Mouse (Mus musculus) intestine, embryonic 14.5 days (tissue): ENCODE data around the gene Hist1h2ae. TPM values are rescaled to one million over a fixed set of nuclear protein-coding genes. Genes with fewer than 3 reads are reported as not detected.
"Not testable (repeated sequence)": the region's sequence is repeated elsewhere in the genome, so short reads cannot be mapped to it uniquely, and the experiment has no call there.

Source experiments
- ATAC-seq: fragments of 200-750 bp; cut with Nextera tagmentation; replicated peaks from 2 replicates; pipeline ENCODE4 v1.8.0; 2017; ENCODE audit warnings: low read depth, moderate number of reproducible peaks, moderate TSS enrichment, moderate library complexity; ENCODE audit not compliant: low FRiP score, low TSS enrichment
- DNase-seq: peaks from one replicate; pipeline ENCODE4 v3.0.0-alpha.2; 2018; ENCODE audit warnings: low spot score
- H3K27ac ChIP-seq: fragments of 300-500 bp; sonication (generic); 2 replicates; pipeline ENCODE4 v1.5.1; 2014; ENCODE audit warnings: low read depth, mild to moderate bottlenecking, control low read depth
- H3K27me3 ChIP-seq: fragments of 300-500 bp; sonication (generic); replicated peaks from 2 replicates; pipeline ENCODE4 v1.6.1; 2014; ENCODE audit warnings: low read length, control low read depth; ENCODE audit not compliant: control insufficient read depth, insufficient read depth
- H3K36me3 ChIP-seq: fragments of 300-500 bp; sonication (generic); 2 replicates; pipeline ENCODE4 v1.6.1; 2014; ENCODE audit warnings: low read length, control low read depth; ENCODE audit not compliant: control insufficient read depth, insufficient read depth
- H3K4me1 ChIP-seq: fragments of 300-500 bp; sonication (generic); replicated peaks from 2 replicates; pipeline ENCODE4 v1.6.1; 2014; ENCODE audit warnings: low read length, control low read depth, mixed read lengths; ENCODE audit not compliant: control insufficient read depth, insufficient read depth
- H3K4me2 ChIP-seq: fragments of 300-500 bp; sonication (generic); 2 replicates; pipeline ENCODE4 v1.6.1; 2014; ENCODE audit warnings: low read length
- H3K4me3 ChIP-seq: fragments of 300-500 bp; sonication (generic); 2 replicates; pipeline ENCODE4 v1.5.1; 2014; ENCODE audit warnings: low read depth, low read length, control low read depth, mixed read lengths
- H3K9ac ChIP-seq: fragments of 300-500 bp; sonication (generic); 2 replicates; pipeline ENCODE4 v1.6.1; 2014; ENCODE audit warnings: mild to moderate bottlenecking, low read length
- H3K9me3 ChIP-seq: fragments of 300-500 bp; sonication (generic); 2 replicates; pipeline ENCODE4 v1.6.1; 2016; ENCODE audit warnings: low read length, control low read depth; ENCODE audit not compliant: control insufficient read depth
- WGBS: fragments of 180-500 bp; shearing (Covaris S2); extraction: QIAGEN DNeasy Blood & Tissue Kit; methylation state at CpG from one replicate; pipeline ENCODE4 v1.1.7; 2014; 5-methylcytosine and 5-hydroxymethylcytosine counted together
- polyA plus RNA-seq: library from polyadenylated mRNA; unstranded; fragments of >200 nt; fragmentation: Nextera tagmentation; extraction: Ambion mirVana; gene quantifications from 2 replicates; pipeline ENCODE4 v1.2.1, GENCODE M21; 2014

The Hist1h2ae gene
- polyA plus RNA-seq, 1 experiment from 2014 or later = 106 TPM

DNA sequence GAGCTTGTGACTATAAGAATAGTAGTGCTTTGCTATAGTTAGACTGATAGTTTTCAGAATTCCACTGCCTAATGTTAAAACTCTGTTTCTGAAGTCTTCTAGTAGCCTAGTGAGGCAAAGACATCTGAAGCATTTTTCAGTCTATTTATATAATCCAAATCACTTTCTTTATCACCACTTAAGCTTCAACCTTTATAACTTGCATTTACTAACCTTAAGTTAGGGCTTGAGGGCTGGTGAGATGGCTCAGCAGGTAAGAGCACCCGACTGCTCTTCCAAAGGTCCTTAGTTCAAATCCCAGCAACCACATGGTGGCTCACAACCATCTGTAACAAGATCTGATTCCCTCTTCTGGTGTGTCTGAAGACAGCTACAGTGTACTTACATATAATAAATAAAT is 31.2 kb downstream of the Hist1h2ae start:
- not testable (repeated sequence) for H3K9ac ChIP-seq, H3K4me2 ChIP-seq, H3K9me3 ChIP-seq, H3K4me1 ChIP-seq, H3K36me3 ChIP-seq, DNase-seq, H3K27ac ChIP-seq, H3K4me3 ChIP-seq, H3K27me3 ChIP-seq, ATAC-seq
- 64% methylated on average over 1 of the region's 1 CpGs for WGBS

DNA sequence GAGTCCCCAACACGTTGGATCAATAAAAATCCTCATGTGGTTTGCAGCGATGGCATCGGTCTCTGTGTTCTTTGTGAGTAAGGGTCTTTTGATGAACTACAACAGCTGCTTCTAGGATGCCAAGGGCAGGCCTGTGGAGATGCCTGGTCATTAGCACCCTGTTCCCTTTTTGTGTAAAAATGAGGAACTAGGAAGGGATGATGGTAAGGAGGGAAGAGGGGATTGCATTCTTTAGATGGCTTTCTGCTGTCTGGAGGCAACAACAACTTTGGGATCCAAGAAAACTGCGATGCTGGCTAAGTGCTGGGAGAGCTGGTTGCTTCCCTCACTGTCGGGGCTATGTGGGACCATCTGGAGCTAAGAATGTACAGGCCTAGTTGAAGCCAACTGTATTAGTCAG is 32.8 kb downstream of the Hist1h2ae start:
- H3K4me2 ChIP-seq = no peak overlapping the region
- WGBS = 74% methylated on average over 5 of the region's 5 CpGs

DNA sequence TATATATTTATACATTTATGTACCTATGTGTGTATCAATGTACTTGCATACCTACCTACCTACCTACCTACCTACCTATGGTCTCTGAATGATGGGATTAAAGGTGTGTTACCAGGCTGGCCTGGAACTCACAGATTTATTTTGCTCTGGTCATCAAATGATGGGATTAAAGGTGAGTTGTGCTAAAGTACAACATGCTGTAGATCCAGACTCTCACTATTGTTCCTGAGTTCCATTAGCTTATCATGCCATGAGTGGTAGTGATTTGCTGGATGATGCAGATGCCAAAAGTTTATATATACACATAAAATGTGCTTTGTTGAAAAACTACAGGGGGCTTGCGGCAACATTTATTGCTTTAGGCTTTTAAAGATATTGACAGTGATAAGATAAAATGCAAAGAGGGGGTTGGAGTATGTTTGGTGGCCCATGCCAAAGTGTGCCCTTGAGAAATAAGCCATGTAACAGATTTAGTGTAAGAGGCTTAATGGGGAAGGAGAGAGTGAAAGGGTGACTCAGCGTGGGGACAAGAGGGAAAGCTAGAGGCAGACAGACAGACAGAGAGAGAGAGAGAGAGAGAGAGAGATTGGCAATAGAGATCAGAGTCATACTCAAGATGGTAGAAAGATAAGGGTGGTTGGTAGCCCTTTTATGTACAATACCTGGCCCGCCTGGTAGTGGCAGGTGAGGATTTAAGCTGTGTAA is 33.9 kb downstream of the Hist1h2ae start:
- peak overlapping the region; percentile 92; the same call in 1 of the 2 replicates for H3K9ac ChIP-seq
- 74% methylated on average over 3 of the region's 3 CpGs for WGBS
- H3K4me3 ChIP-seq = peak overlapping the region; percentile 54
- no peaks in the 10 kb centered on the region for H3K36me3 ChIP-seq
- H3K4me1 ChIP-seq = peaks cover 16% of the 10 kb centered on the region
- H3K9me3 ChIP-seq = no peaks in the 10 kb centered on the region
- H3K27me3 ChIP-seq = no peaks in the 10 kb centered on the region
- no peak overlapping the region for H3K27ac ChIP-seq
- no peak for ATAC-seq
- DNase-seq = no peak
- H3K4me2 ChIP-seq = peak overlapping the region; percentile 70

More for the DNA sequence above, 32.8 kb downstream of the Hist1h2ae start:
- H3K4me1 ChIP-seq = peaks cover 6% of the 10 kb centered on the region; the same call in 1 of the 2 replicates
- H3K4me3 ChIP-seq = no peak overlapping the region
- no peak for ATAC-seq
- H3K27me3 ChIP-seq = no peaks in the 10 kb centered on the region
- no peak overlapping the region for H3K27ac ChIP-seq
- no peaks in the 10 kb centered on the region for H3K36me3 ChIP-seq
- no peaks in the 10 kb centered on the region for H3K9me3 ChIP-seq
- no peak overlapping the region for H3K9ac ChIP-seq
- DNase-seq = no peak

DNA sequence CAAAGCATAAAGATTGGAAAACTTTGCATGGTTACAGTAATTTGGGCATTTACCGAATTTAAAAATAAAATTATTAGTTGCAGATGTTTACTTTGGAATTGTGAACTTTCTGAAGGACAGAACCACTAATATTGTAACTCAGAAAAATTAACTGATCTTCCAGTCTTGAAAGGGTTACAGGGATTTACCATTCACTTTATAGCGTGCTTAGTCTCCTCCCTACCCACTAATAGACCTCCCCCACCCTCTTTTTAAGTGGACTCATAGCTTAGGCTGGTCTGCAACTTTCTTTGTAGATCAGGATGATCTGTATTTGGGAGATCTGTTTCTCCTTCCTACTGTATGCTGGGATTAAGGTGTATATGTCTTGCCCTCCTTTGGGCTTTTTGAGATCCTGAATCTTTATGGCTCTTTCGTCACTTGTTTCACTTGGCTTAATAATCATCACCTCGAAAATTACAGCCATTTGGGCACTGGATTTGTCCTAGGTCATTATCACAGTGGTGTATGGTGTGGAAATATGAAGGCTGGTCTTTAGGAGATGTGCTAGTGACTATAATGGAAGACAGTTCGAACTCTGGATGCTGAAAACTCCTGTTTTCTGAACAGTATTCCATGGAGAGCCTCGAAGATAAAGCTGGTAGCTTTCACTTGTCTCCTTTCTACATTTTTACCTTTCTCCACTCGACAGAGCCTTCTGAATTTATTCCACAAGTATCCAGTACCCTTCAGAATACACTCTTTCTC is 34.8 kb downstream of the Hist1h2ae start:
- 16% methylated on average over 7 of the region's 7 CpGs for WGBS
- ATAC-seq = no peak
- peak overlapping the region; percentile 99 for H3K27ac ChIP-seq
- no peaks in the 10 kb centered on the region for H3K9me3 ChIP-seq
- no peaks in the 10 kb centered on the region for H3K27me3 ChIP-seq
- H3K4me1 ChIP-seq = peaks cover 16% of the 10 kb centered on the region
- peak overlapping the region; percentile 92 for H3K9ac ChIP-seq
- no peaks in the 10 kb centered on the region for H3K36me3 ChIP-seq
- peak; percentile 52 for DNase-seq
- H3K4me2 ChIP-seq = peak overlapping the region; percentile 70
- peak overlapping the region; percentile 54 for H3K4me3 ChIP-seq

DNA sequence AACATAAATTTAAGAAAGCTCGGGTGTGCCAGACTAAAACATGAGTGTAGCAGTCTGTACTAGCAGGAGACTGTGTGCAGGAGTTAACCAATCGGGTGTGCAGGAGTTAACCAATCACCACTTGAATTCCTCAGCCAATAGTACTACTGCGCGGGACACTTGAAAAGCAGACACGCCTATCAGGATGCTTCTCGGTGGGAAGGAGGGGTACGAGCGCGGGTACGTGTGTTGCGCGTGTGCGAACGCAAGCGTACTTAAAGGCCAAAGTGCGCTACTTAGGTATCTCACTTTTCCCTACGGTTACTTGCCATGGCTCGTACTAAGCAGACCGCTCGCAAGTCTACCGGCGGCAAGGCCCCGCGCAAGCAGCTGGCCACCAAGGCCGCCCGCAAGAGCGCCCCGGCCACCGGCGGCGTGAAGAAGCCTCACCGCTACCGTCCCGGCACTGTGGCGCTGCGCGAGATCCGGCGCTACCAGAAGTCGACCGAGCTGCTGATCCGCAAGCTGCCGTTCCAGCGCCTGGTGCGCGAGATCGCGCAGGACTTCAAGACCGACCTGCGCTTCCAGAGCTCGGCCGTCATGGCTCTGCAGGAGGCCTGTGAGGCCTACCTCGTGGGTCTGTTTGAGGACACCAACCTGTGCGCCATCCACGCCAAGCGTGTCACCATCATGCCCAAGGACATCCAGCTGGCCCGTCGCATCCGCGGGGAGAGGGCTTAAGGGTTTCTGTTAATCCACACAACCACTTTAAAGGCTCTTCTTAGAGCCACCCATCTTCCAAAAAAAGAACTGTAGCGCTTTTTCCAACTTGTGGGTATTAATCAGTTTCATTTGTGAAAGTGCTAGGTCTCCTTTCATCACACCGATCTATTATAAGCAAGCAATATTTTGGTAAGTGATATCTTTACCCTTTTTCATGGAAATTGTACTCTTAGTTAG is 35.6 kb downstream of the Hist1h2ae start, which contains the start of gene Hist1h3g:
Hist1h3g (plus strand) TSS at position 286 of the 939 bp plus-strand sequence.
- not testable (repeated sequence) for H3K36me3 ChIP-seq, H3K9me3 ChIP-seq, H3K27me3 ChIP-seq
- DNase-seq (peak; percentile 92), ATAC-seq (peak; percentile 89)
- H3K27ac ChIP-seq = peak within 1 kb of the TSS; percentile 99
- under 1% methylated on average over 45 of the region's 62 CpGs for WGBS
- peak within 1 kb of the TSS; percentile 70 for H3K4me2 ChIP-seq
- H3K9ac ChIP-seq = peak within 1 kb of the TSS; percentile 92
- H3K4me3 ChIP-seq = peak within 1 kb of the TSS; percentile 54
- H3K4me1 ChIP-seq = peaks cover 16% of the 10 kb centered on the region

DNA sequence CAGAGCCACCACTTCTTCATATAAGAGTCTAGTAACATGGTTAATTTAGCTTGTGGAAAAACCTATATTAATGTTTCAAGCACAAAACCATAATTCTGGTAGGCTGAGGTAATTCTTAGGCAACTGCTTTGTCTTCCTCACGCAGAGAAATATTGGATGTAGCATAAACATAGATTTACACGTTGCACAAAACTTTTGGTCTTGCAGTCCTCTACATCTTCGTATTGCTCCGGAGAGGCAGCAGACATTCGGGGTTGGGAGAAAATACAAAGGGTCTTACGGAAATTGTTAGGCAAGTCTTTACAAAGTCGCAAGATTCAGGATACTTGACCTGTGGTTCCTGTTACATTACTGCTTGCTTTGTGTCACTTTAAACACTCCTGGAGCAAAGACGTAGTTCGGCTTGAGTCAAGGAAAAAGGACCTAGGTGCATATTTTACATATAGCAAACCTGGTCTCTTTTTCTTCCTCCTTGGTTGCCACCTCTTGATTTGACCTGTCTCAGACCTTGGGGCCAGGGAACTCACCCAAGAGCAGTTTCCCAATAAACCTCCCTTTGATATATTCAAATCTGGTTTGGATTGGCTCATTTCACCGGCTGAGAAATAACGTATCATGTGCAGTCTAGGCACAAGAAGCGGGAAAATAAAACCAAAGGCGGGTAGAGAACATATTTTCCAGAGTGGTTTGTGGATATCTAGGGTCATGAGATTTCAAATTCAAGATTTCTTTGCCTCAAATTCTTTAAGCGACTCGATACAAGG is 36.5 kb downstream of the Hist1h2ae start:
- WGBS = under 1% methylated on average over 15 of the region's 15 CpGs
- Histone ChIP-seq H3K9me3 (no peaks in the 10 kb centered on the region), H3K9ac (peak overlapping the region; percentile 92), H3K4me2 (peak overlapping the region; percentile 70), H3K4me3 (peak overlapping the region; percentile 54), H3K27ac (peak overlapping the region; percentile 99), H3K36me3 (no peaks in the 10 kb centered on the region), H3K4me1 (peaks cover 17% of the 10 kb centered on the region), H3K27me3 (no peaks in the 10 kb centered on the region)
- ATAC-seq (no peak), DNase-seq (peak; percentile 75)

DNA sequence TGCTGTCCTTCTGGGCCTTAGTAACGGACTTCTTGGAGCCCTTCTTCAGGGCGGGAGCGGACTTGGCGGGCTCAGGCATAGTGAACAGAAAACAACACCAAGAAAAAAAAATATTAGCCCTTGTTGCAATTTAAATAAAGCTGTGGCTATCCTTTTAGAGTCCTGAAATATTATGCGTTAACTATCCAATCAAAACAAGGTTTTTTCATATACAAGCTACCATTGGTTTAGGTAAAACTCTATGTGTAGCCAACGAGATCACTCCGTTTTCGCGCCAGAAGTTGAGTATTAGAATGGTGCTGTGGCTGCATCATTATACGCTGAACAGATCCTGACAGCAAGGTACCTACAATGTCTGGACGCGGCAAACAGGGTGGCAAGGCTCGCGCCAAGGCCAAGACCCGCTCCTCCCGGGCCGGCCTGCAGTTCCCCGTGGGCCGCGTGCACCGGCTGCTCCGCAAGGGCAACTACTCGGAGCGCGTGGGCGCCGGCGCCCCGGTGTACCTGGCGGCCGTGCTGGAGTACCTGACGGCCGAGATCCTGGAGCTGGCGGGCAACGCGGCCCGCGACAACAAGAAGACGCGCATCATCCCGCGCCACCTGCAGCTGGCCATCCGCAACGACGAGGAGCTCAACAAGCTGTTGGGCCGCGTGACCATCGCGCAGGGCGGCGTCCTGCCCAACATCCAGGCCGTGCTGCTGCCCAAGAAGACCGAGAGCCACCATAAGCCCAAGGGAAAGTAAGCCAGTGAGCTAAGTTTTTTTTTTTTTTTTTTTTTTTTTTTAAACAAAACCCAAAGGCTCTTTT is 37.3 kb downstream of the Hist1h2ae start, which contains the start of gene Hist1h2af:
Hist1h2af (plus strand) TSS at position 347 of the 808 bp plus-strand sequence.
- peak; percentile 85 for DNase-seq
- WGBS = under 1% methylated on average over 26 of the region's 53 CpGs
- ATAC-seq = peak; percentile 38
- Histone ChIP-seq H3K9ac (peak within 1 kb of the TSS; percentile 92), H3K4me1 (peaks cover 24% of the 10 kb centered on the region), H3K27ac (peak within 1 kb of the TSS; percentile 99), H3K4me3 (peak within 1 kb of the TSS; percentile 54), H3K4me2 (peak within 1 kb of the TSS; percentile 70)
- H3K9me3 ChIP-seq, H3K36me3 ChIP-seq, H3K27me3 ChIP-seq: not testable (repeated sequence)
